Mouse (Mus musculus) midbrain, postnatal 0 days (tissue): ENCODE results near the gene Plekhg6. TPM values are rescaled to one million over a fixed set of nuclear protein-coding genes. Genes with fewer than 3 reads are reported as not detected.

ENCODE experiments used
- ATAC-seq: fragments of 200-750 bp; cut with Nextera tagmentation; 2 replicates; pipeline ENCODE4 v1.8.0; 2017; ENCODE audit warnings: moderate number of reproducible peaks, mild to moderate bottlenecking, moderate TSS enrichment, moderate library complexity; ENCODE audit not compliant: low FRiP score
- DNase-seq: peaks from one replicate; pipeline ENCODE4 v3.0.0-alpha.2; 2015; ENCODE audit warnings: low spot score
- H3K27ac ChIP-seq: fragments of 300-500 bp; sonication (generic); 2 replicates; pipeline ENCODE4 v1.5.1; 2014; ENCODE audit warnings: low read depth, mild to moderate bottlenecking, low read length, mixed read lengths
- H3K27me3 ChIP-seq: fragments of 300-500 bp; sonication (generic); 2 replicates; pipeline ENCODE4 v1.6.1; 2014; ENCODE audit warnings: low read length, control low read depth, mixed read lengths; ENCODE audit not compliant: insufficient read depth
- H3K36me3 ChIP-seq: fragments of 300-500 bp; sonication (generic); 2 replicates; pipeline ENCODE4 v1.6.1; 2014; ENCODE audit warnings: low read length, control low read depth, mixed read lengths; ENCODE audit not compliant: insufficient read depth
- H3K4me1 ChIP-seq: fragments of 300-500 bp; sonication (generic); 2 replicates; pipeline ENCODE4 v1.6.1; 2014; ENCODE audit warnings: mild to moderate bottlenecking, control low read depth, antibody characterized with exemption, low read length, mixed read lengths; ENCODE audit not compliant: insufficient read depth
- H3K4me2 ChIP-seq: fragments of 300-500 bp; sonication (generic); 2 replicates; pipeline ENCODE4 v1.6.1; 2014; ENCODE audit warnings: low read depth, mild to moderate bottlenecking, low read length, mixed read lengths; ENCODE audit not compliant: poor library complexity, severe bottlenecking
- H3K4me3 ChIP-seq: fragments of 300-500 bp; sonication (generic); 2 replicates; pipeline ENCODE4 v1.5.1; 2014; ENCODE audit warnings: low read depth, mild to moderate bottlenecking, low read length, moderate library complexity
- H3K9ac ChIP-seq: fragments of 300-500 bp; sonication (generic); replicated peaks from 2 replicates; pipeline ENCODE4 v1.6.1; 2014; ENCODE audit warnings: mild to moderate bottlenecking, low read length, moderate library complexity, mixed read lengths; ENCODE audit not compliant: poor library complexity, severe bottlenecking
- H3K9me3 ChIP-seq: fragments of 300-500 bp; sonication (generic); 2 replicates; pipeline ENCODE4 v1.6.1; 2016; ENCODE audit warnings: low read length, control low read depth
- CTCF ChIP-seq: IDR thresholded peaks from 2 replicates; pipeline ENCODE4 v1.5.1; 2016; ENCODE audit warnings: antibody characterized with exemption, mild to moderate bottlenecking
- WGBS: fragments of 180-500 bp; shearing (Covaris S2); extraction: QIAGEN DNeasy Blood & Tissue Kit; methylation state at CpG from one replicate; pipeline ENCODE4 v1.1.7; 2014; 5-methylcytosine and 5-hydroxymethylcytosine counted together
- polyA plus RNA-seq: library from polyadenylated mRNA; unstranded; fragments of >200 nt; fragmentation: Nextera tagmentation; extraction: Ambion mirVana; gene quantifications from 2 replicates; pipeline ENCODE4 v1.2.1, GENCODE M21; 2015
- total RNA-seq: library from RNA; depleted of rRNA; stranded (reverse); fragments of >200 nt; gene quantifications from 2 replicates; pipeline ENCODE4 v1.2.3, GENCODE M21; 2014

The Plekhg6 gene
- total and polyA plus RNA-seq, 2 experiments from 2014 or later: 0.22 to 0.35 TPM

GRCm38 (mm10) chr6:125377582-125378451, 2.8 kb downstream of the Plekhg6 start:
- H3K27ac ChIP-seq: no peak overlapping the region
- H3K9ac ChIP-seq: no peak overlapping the region
- DNase-seq (no peak), ATAC-seq (no peak)
- TF ChIP-seq CTCF: no peak
- peaks cover 8% of the 10 kb centered on the region; the same call in 1 of the 2 replicates for H3K4me1 ChIP-seq
- H3K36me3 ChIP-seq: no peaks in the 10 kb centered on the region
- H3K9me3 ChIP-seq: no peaks in the 10 kb centered on the region
- peaks cover 49% of the 10 kb centered on the region for H3K27me3 ChIP-seq
- 40% methylated on average over 15 of the region's 16 CpGs for WGBS
- H3K4me2 ChIP-seq: no peak overlapping the region
- no peak overlapping the region for H3K4me3 ChIP-seq

- Histone ChIP-seq H3K27me3 (peaks cover 45% of the 10 kb centered on the region), H3K27ac (no peak overlapping the region), H3K4me1 (peaks cover 8% of the 10 kb centered on the region; the same call in 1 of the 2 replicates), H3K4me3 (no peak overlapping the region), H3K9ac (no peak overlapping the region), H3K4me2 (no peak overlapping the region), H3K9me3 (no peaks in the 10 kb centered on the region), H3K36me3 (no peaks in the 10 kb centered on the region)
- no peak for ATAC-seq
- 35% methylated on average over 6 of the region's 6 CpGs for WGBS
- TF ChIP-seq CTCF: no peak
- no peak for DNase-seq
Measured at GRCm38 (mm10) chr6:125377042-125377441, 3.6 kb downstream of the Plekhg6 start.

GRCm38 (mm10) chr6:125367758-125368371, 12.7 kb downstream of the Plekhg6 start:
- ATAC-seq (no peak), DNase-seq (no peak)
- Histone ChIP-seq H3K4me2 (no peak overlapping the region), H3K4me3 (no peak overlapping the region), H3K9ac (no peak overlapping the region), H3K36me3 (no peaks in the 10 kb centered on the region), H3K27ac (no peak overlapping the region), H3K4me1 (0 out of 2 replicates have a peak, but pooled peaks cover 4% of the 10 kb centered on the region), H3K27me3 (peaks cover 4% of the 10 kb centered on the region; the same call in 1 of the 2 replicates), H3K9me3 (no peaks in the 10 kb centered on the region)
- TF ChIP-seq CTCF: no peak
- 50% methylated on average over 4 of the region's 4 CpGs for WGBS

- H3K9me3 ChIP-seq: no peaks in the 10 kb centered on the region
- 71% methylated on average over 1 of the region's 1 CpGs for WGBS
- H3K4me3 ChIP-seq: no peak overlapping the region
- no peak overlapping the region for H3K9ac ChIP-seq
- no peak overlapping the region for H3K27ac ChIP-seq
- peaks cover 7% of the 10 kb centered on the region; the same call in 1 of the 2 replicates for H3K27me3 ChIP-seq
- H3K4me2 ChIP-seq: no peak overlapping the region
- no peaks in the 10 kb centered on the region for H3K36me3 ChIP-seq
- peak; percentile 33; the same call in 1 of the 2 replicates for TF ChIP-seq CTCF
- no peak for DNase-seq
- H3K4me1 ChIP-seq: peaks cover 9% of the 10 kb centered on the region; the same call in 1 of the 2 replicates
- no peak for ATAC-seq
Measured at GRCm38 (mm10) chr6:125366133-125366532, 14.5 kb downstream of the Plekhg6 start.

- H3K4me1 ChIP-seq: peaks cover 9% of the 10 kb centered on the region; the same call in 1 of the 2 replicates
- 89% methylated on average over 5 of the region's 5 CpGs for WGBS
- H3K4me3 ChIP-seq: no peak overlapping the region
- no peak overlapping the region for H3K4me2 ChIP-seq
- no peak for DNase-seq
- no peak overlapping the region for H3K9ac ChIP-seq
- H3K9me3 ChIP-seq: no peaks in the 10 kb centered on the region
- peaks cover 7% of the 10 kb centered on the region; the same call in 1 of the 2 replicates for H3K27me3 ChIP-seq
- no peak for TF ChIP-seq CTCF
- H3K36me3 ChIP-seq: no peaks in the 10 kb centered on the region
- no peak for ATAC-seq
- no peak overlapping the region for H3K27ac ChIP-seq
Measured at GRCm38 (mm10) chr6:125365522-125365921, 15.1 kb downstream of the Plekhg6 start.

GRCm38 (mm10) chr6:125364448-125364847, 16.1 kb downstream of the Plekhg6 start:
- TF ChIP-seq CTCF: peak; percentile 44
- peak overlapping the region; percentile 7; the same call in 1 of the 2 replicates for H3K4me2 ChIP-seq
- H3K4me3 ChIP-seq: no peak overlapping the region
- no peak for ATAC-seq
- H3K36me3 ChIP-seq: no peaks in the 10 kb centered on the region
- no peak overlapping the region for H3K27ac ChIP-seq
- DNase-seq: no peak
- H3K4me1 ChIP-seq: peaks cover 9% of the 10 kb centered on the region; the same call in 1 of the 2 replicates
- WGBS: 7% methylated on average over 8 of the region's 8 CpGs
- H3K9me3 ChIP-seq: no peaks in the 10 kb centered on the region
- H3K9ac ChIP-seq: no peak overlapping the region
- peaks cover 7% of the 10 kb centered on the region; the same call in 1 of the 2 replicates for H3K27me3 ChIP-seq
